Mouse (Mus musculus): ENCODE data around the gene Olfr1105. TPM values are rescaled to one million over a fixed set of nuclear protein-coding genes. Genes with fewer than 3 reads are reported as not detected.

Gene Olfr1105
- not detected for polyA plus RNA-seq (2015; fragmentation: Illumina TruSeq; extraction: RNeasy Lipid Tissue Mini Kit (QIAGEN cat#74804); ENCODE audit: low read depth, low replicate concordance)

GRCm38 (mm10) chr2:87036431-87036830 lies at the start of gene Olfr1105:
Gene Olfr1105, minus strand, starts transcription at chr2:87036531.

GRCm38 (mm10) chr2:87075717-87076116 lies 39.4 kb upstream of the Olfr1105 start, which contains the start of gene Olfr1107:
Gene Olfr1107, minus strand, starts transcription at chr2:87075817.

DNA sequence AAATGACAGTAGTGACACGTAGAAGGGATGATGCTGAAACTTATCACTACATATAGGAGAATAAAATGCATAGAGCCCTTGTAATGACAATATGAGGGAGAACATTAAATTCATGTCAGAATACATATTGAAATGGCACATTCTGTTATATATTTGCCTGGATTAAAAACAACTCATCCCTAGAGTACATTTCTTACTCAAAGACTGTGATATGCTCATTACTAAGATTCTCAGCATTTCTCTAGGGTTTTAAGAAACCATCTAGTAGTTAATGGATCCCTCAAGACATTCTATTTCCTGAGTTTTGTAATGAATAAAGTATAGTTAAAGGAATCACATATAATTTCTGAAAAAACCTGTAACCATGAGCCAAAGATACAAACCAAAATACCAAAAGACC lies 15.8 kb upstream of the Olfr1105 start, which contains the start of gene Olfr1106:
Gene Olfr1106, minus strand, starts transcription at position 101 of the 400 bp plus-strand sequence.

DNA sequence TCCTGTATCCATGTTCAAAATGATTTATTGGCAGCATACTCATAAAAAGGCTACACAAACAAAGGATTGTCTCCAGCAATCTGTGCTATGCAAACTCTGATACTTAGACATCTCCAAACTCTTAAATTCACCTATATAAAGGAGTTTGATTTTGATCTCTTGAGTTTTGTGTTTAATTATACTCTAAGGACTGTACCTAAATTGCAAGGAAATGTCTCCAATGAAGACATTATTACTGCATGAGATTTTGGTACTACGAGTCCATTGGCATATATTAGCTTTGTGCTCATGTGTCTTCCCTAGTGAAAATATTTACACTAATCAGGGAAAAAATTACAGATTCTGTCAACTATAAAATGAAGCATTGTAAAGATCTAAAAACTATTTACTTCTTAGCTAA lies 9.4 kb downstream of the Olfr1105 start, which contains the start of gene Olfr1104:
Gene Olfr1104, minus strand, starts transcription at position 101 of the 400 bp plus-strand sequence.

DNA sequence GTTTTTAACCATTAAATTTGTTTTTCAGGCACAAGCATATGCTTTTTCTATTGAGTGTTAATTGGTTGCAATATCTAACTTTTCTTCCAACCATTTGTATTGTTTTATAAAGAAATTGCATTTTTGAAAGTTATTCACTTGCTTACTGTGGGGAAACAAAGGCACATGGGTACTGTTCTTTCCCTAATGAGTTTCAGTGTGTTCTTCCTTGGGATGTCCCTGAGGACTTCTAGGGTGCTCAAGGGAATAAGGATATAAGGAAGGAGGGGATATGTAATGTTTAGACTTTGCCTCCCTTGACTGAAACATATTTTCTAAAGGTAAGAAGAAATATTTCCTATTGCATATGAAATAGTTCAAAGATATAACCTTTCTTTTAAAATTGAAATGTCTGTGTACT lies 38.2 kb downstream of the Olfr1105 start, which contains the start of gene Olfr1102:
Gene Olfr1102, plus strand, starts transcription at position 301 of the 400 bp plus-strand sequence.

DNA sequence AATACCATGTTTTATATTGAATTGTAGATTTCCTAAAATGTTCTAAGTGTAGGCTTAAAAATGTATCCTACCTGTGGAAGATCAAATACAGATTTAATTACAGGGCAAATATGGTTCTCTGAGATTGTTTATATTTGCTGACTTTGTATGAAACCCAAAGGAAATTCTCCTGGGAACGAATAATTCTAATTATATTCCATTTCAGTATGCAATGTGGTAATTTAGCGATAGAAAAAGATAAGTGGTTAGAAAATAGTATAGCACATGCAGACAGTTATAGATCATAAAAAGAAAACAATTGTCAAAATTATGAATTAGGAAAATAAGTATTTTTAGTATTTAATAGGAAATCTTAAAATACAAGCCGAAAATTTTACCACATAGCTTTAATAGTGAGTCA lies 45.2 kb downstream of the Olfr1105 start, which contains the start of gene Olfr1101:
Gene Olfr1101, minus strand, starts transcription at position 101 of the 400 bp plus-strand sequence.

Other genes with a start within 250 kb of the Olfr1105 start
- gene Olfr141, start 226.5 kb downstream of the Olfr1105 start, polyA plus RNA-seq (2015; fragmentation: Illumina TruSeq; extraction: RNeasy Lipid Tissue Mini Kit (QIAGEN cat#74804); ENCODE audit: low read depth, low replicate concordance), result not detected
- gene Olfr1094, start 211.9 kb downstream of the Olfr1105 start, polyA plus RNA-seq (2015; fragmentation: Illumina TruSeq; extraction: RNeasy Lipid Tissue Mini Kit (QIAGEN cat#74804); ENCODE audit: low read depth, low replicate concordance), result not detected
- gene Olfr1095, start 184.8 kb downstream of the Olfr1105 start, polyA plus RNA-seq (2015; fragmentation: Illumina TruSeq; extraction: RNeasy Lipid Tissue Mini Kit (QIAGEN cat#74804); ENCODE audit: low read depth, low replicate concordance), result not detected
- gene Gm13723, start 161.7 kb downstream of the Olfr1105 start, polyA plus RNA-seq (2015; fragmentation: Illumina TruSeq; extraction: RNeasy Lipid Tissue Mini Kit (QIAGEN cat#74804); ENCODE audit: low read depth, low replicate concordance), result not detected
- not detected for gene Olfr1097, start 144.3 kb downstream of the Olfr1105 start, polyA plus RNA-seq (2015; fragmentation: Illumina TruSeq; extraction: RNeasy Lipid Tissue Mini Kit (QIAGEN cat#74804); ENCODE audit: low read depth, low replicate concordance)
- gene Olfr1098, start 112.0 kb downstream of the Olfr1105 start, polyA plus RNA-seq (2015; fragmentation: Illumina TruSeq; extraction: RNeasy Lipid Tissue Mini Kit (QIAGEN cat#74804); ENCODE audit: low read depth, low replicate concordance), result not detected
- gene Olfr1099, start 75.8 kb downstream of the Olfr1105 start, polyA plus RNA-seq (2015; fragmentation: Illumina TruSeq; extraction: RNeasy Lipid Tissue Mini Kit (QIAGEN cat#74804); ENCODE audit: low read depth, low replicate concordance), result not detected
- gene Olfr1100, start 56.6 kb downstream of the Olfr1105 start, polyA plus RNA-seq (2015; fragmentation: Illumina TruSeq; extraction: RNeasy Lipid Tissue Mini Kit (QIAGEN cat#74804); ENCODE audit: low read depth, low replicate concordance), result not detected
- not detected for gene Olfr1101, start 45.3 kb downstream of the Olfr1105 start, polyA plus RNA-seq (2015; fragmentation: Illumina TruSeq; extraction: RNeasy Lipid Tissue Mini Kit (QIAGEN cat#74804); ENCODE audit: low read depth, low replicate concordance)
- gene Olfr1102, start 38.1 kb downstream of the Olfr1105 start, polyA plus RNA-seq (2015; fragmentation: Illumina TruSeq; extraction: RNeasy Lipid Tissue Mini Kit (QIAGEN cat#74804); ENCODE audit: low read depth, low replicate concordance), result not detected
- not detected for gene Olfr1104, start 9.5 kb downstream of the Olfr1105 start, polyA plus RNA-seq (2015; fragmentation: Illumina TruSeq; extraction: RNeasy Lipid Tissue Mini Kit (QIAGEN cat#74804); ENCODE audit: low read depth, low replicate concordance)
- not detected for gene Olfr1106, start 15.7 kb upstream of the Olfr1105 start, polyA plus RNA-seq (2015; fragmentation: Illumina TruSeq; extraction: RNeasy Lipid Tissue Mini Kit (QIAGEN cat#74804); ENCODE audit: low read depth, low replicate concordance)
- gene Olfr1107, start 39.3 kb upstream of the Olfr1105 start, polyA plus RNA-seq (2015; fragmentation: Illumina TruSeq; extraction: RNeasy Lipid Tissue Mini Kit (QIAGEN cat#74804); ENCODE audit: low read depth, low replicate concordance), result not detected
- gene Olfr1109, start 59.5 kb upstream of the Olfr1105 start, polyA plus RNA-seq (2015; fragmentation: Illumina TruSeq; extraction: RNeasy Lipid Tissue Mini Kit (QIAGEN cat#74804); ENCODE audit: low read depth, low replicate concordance), result not detected
- gene Olfr259, start 78.0 kb upstream of the Olfr1105 start, polyA plus RNA-seq (2015; fragmentation: Illumina TruSeq; extraction: RNeasy Lipid Tissue Mini Kit (QIAGEN cat#74804); ENCODE audit: low read depth, low replicate concordance), result not detected
- gene Olfr1110, start 103.8 kb upstream of the Olfr1105 start, polyA plus RNA-seq (2015; fragmentation: Illumina TruSeq; extraction: RNeasy Lipid Tissue Mini Kit (QIAGEN cat#74804); ENCODE audit: low read depth, low replicate concordance), result not detected
- gene Olfr1111, start 116.1 kb upstream of the Olfr1105 start, polyA plus RNA-seq (2015; fragmentation: Illumina TruSeq; extraction: RNeasy Lipid Tissue Mini Kit (QIAGEN cat#74804); ENCODE audit: low read depth, low replicate concordance), result not detected
- gene Olfr1112, start 151.3 kb upstream of the Olfr1105 start, polyA plus RNA-seq (2015; fragmentation: Illumina TruSeq; extraction: RNeasy Lipid Tissue Mini Kit (QIAGEN cat#74804); ENCODE audit: low read depth, low replicate concordance), result not detected
- gene Olfr1113, start 172.4 kb upstream of the Olfr1105 start, polyA plus RNA-seq (2015; fragmentation: Illumina TruSeq; extraction: RNeasy Lipid Tissue Mini Kit (QIAGEN cat#74804); ENCODE audit: low read depth, low replicate concordance), result not detected
- gene Olfr1115, start 211.5 kb upstream of the Olfr1105 start, polyA plus RNA-seq (2015; fragmentation: Illumina TruSeq; extraction: RNeasy Lipid Tissue Mini Kit (QIAGEN cat#74804); ENCODE audit: low read depth, low replicate concordance), result not detected
- gene Olfr1116, start 231.0 kb upstream of the Olfr1105 start, polyA plus RNA-seq (2015; fragmentation: Illumina TruSeq; extraction: RNeasy Lipid Tissue Mini Kit (QIAGEN cat#74804); ENCODE audit: low read depth, low replicate concordance), result not detected